Mouse (Mus musculus): ENCODE measurements around the gene Nbas. TPM values are rescaled to one million over a fixed set of nuclear protein-coding genes. Genes with fewer than 3 reads are reported as not detected.

The Nbas gene
- polyA plus RNA-seq, 1 experiment from 2014 or later = 8.0 TPM

GRCm38 (mm10) chr12:13543806-13544205 is 274.9 kb downstream of the Nbas start:
- no peak for TF ChIP-seq CTCF (IDR thresholded peaks at IDR 0.05; ENCODE audit: low read depth)
- H3K9ac ChIP-seq (ENCODE audit: low read depth, low read length) = no peak overlapping the region
- 87% methylated on average over 5 of the region's 5 CpGs for WGBS

GRCm38 (mm10) chr12:13563646-13564289 is 294.8 kb downstream of the Nbas start:
- Histone ChIP-seq H3K9ac (ENCODE audit: low read depth, low read length) (no peak overlapping the region), H3K9me3 (replicated peaks; ENCODE audit: low read length) (no peaks in the 10 kb centered on the region), H3K4me1 (replicated peaks; ENCODE audit: insufficient read depth, low read length) (no peaks in the 10 kb centered on the region), H3K27ac (no peak overlapping the region), H3K27me3 (ENCODE audit: insufficient read depth, low read length) (no peaks in the 10 kb centered on the region), H3K4me2 (ENCODE audit: low read length) (no peak overlapping the region), H3K36me3 (ENCODE audit: insufficient read depth, low read length) (no peaks in the 10 kb centered on the region), H3K4me3 (replicated peaks; ENCODE audit: low read depth, low read length) (no peak overlapping the region)
- TF ChIP-seq CTCF (IDR thresholded peaks at IDR 0.05; ENCODE audit: low read depth) = no peak
- no peak for ATAC-seq (replicated peaks; ENCODE audit: low FRiP score, low read depth)
- DNase-seq (ENCODE audit: low spot score) = no peak
- 74% methylated on average over 5 of the region's 5 CpGs for WGBS

More at GRCm38 (mm10) chr12:13543806-13544205, 274.9 kb downstream of the Nbas start:
- Histone ChIP-seq H3K27ac (no peak overlapping the region), H3K27me3 (ENCODE audit: insufficient read depth, low read length) (no peaks in the 10 kb centered on the region), H3K4me2 (ENCODE audit: low read length) (no peak overlapping the region), H3K4me3 (replicated peaks; ENCODE audit: low read depth, low read length) (no peak overlapping the region), H3K4me1 (replicated peaks; ENCODE audit: insufficient read depth, low read length) (no peaks in the 10 kb centered on the region), H3K36me3 (ENCODE audit: insufficient read depth, low read length) (no peaks in the 10 kb centered on the region), H3K9me3 (replicated peaks; ENCODE audit: low read length) (no peaks in the 10 kb centered on the region)
- no peak for DNase-seq (ENCODE audit: low spot score)
- ATAC-seq (replicated peaks; ENCODE audit: low FRiP score, low read depth) = no peak

- no peak for TF ChIP-seq CTCF (IDR thresholded peaks at IDR 0.05; ENCODE audit: low read depth)
- Histone ChIP-seq H3K4me1 (replicated peaks; ENCODE audit: insufficient read depth, low read length) (no peaks in the 10 kb centered on the region), H3K4me2 (ENCODE audit: low read length) (no peak overlapping the region), H3K27me3 (ENCODE audit: insufficient read depth, low read length) (no peaks in the 10 kb centered on the region), H3K9me3 (replicated peaks; ENCODE audit: low read length) (no peaks in the 10 kb centered on the region), H3K27ac (no peak overlapping the region), H3K9ac (ENCODE audit: low read depth, low read length) (no peak overlapping the region), H3K4me3 (replicated peaks; ENCODE audit: low read depth, low read length) (no peak overlapping the region), H3K36me3 (ENCODE audit: insufficient read depth, low read length) (no peaks in the 10 kb centered on the region)
- WGBS = 74% methylated on average over 2 of the region's 2 CpGs
- ATAC-seq (replicated peaks; ENCODE audit: low FRiP score, low read depth) (no peak), DNase-seq (ENCODE audit: low spot score) (no peak)
Measured at GRCm38 (mm10) chr12:13564330-13564729, 295.4 kb downstream of the Nbas start.

GRCm38 (mm10) chr12:13566421-13566820 is 297.5 kb downstream of the Nbas start:
- H3K27me3 ChIP-seq (ENCODE audit: insufficient read depth, low read length) = no peaks in the 10 kb centered on the region
- H3K4me1 ChIP-seq (replicated peaks; ENCODE audit: insufficient read depth, low read length) = no peaks in the 10 kb centered on the region
- H3K36me3 ChIP-seq (ENCODE audit: insufficient read depth, low read length) = no peaks in the 10 kb centered on the region
- WGBS = 76% methylated on average over 7 of the region's 7 CpGs
- H3K4me2 ChIP-seq (ENCODE audit: low read length) = no peak overlapping the region
- no peak overlapping the region for H3K27ac ChIP-seq
- no peaks in the 10 kb centered on the region for H3K9me3 ChIP-seq (replicated peaks; ENCODE audit: low read length)
- no peak for TF ChIP-seq CTCF (IDR thresholded peaks at IDR 0.05; ENCODE audit: low read depth)
- DNase-seq (ENCODE audit: low spot score) (no peak), ATAC-seq (replicated peaks; ENCODE audit: low FRiP score, low read depth) (no peak)
- no peak overlapping the region for H3K9ac ChIP-seq (ENCODE audit: low read depth, low read length)
- H3K4me3 ChIP-seq (replicated peaks; ENCODE audit: low read depth, low read length) = no peak overlapping the region

- no peaks in the 10 kb centered on the region for H3K9me3 ChIP-seq (replicated peaks; ENCODE audit: low read length)
- H3K9ac ChIP-seq (ENCODE audit: low read depth, low read length) = no peak overlapping the region
- H3K36me3 ChIP-seq (ENCODE audit: insufficient read depth, low read length) = no peaks in the 10 kb centered on the region
- H3K27ac ChIP-seq = no peak overlapping the region
- H3K4me2 ChIP-seq (ENCODE audit: low read length) = no peak overlapping the region
- no peaks in the 10 kb centered on the region for H3K27me3 ChIP-seq (ENCODE audit: insufficient read depth, low read length)
- 72% methylated on average over 4 of the region's 4 CpGs for WGBS
- no peaks in the 10 kb centered on the region for H3K4me1 ChIP-seq (replicated peaks; ENCODE audit: insufficient read depth, low read length)
- peak; percentile 34 for DNase-seq (ENCODE audit: low spot score)
- no peak overlapping the region for H3K4me3 ChIP-seq (replicated peaks; ENCODE audit: low read depth, low read length)
- TF ChIP-seq CTCF (IDR thresholded peaks at IDR 0.05; ENCODE audit: low read depth) = no peak
- ATAC-seq (replicated peaks; ENCODE audit: low FRiP score, low read depth) = no peak
Measured at GRCm38 (mm10) chr12:13575158-13575557, 306.2 kb downstream of the Nbas start.

GRCm38 (mm10) chr12:13575605-13576600 is 307.0 kb downstream of the Nbas start:
- no peak overlapping the region for H3K9ac ChIP-seq (ENCODE audit: low read depth, low read length)
- no peak overlapping the region for H3K4me3 ChIP-seq (replicated peaks; ENCODE audit: low read depth, low read length)
- H3K36me3 ChIP-seq (ENCODE audit: insufficient read depth, low read length) = no peaks in the 10 kb centered on the region
- H3K27me3 ChIP-seq (ENCODE audit: insufficient read depth, low read length) = no peaks in the 10 kb centered on the region
- ATAC-seq (replicated peaks; ENCODE audit: low FRiP score, low read depth) (no peak), DNase-seq (ENCODE audit: low spot score) (no peak)
- no peaks in the 10 kb centered on the region for H3K9me3 ChIP-seq (replicated peaks; ENCODE audit: low read length)
- no peaks in the 10 kb centered on the region for H3K4me1 ChIP-seq (replicated peaks; ENCODE audit: insufficient read depth, low read length)
- no peak overlapping the region for H3K27ac ChIP-seq
- no peak overlapping the region for H3K4me2 ChIP-seq (ENCODE audit: low read length)
- 90% methylated on average over 5 of the region's 5 CpGs for WGBS
- TF ChIP-seq CTCF (IDR thresholded peaks at IDR 0.05; ENCODE audit: low read depth) = no peak
